Mouse (Mus musculus) CD4-positive helper T cell, adult 2 months (primary cell): ENCODE results near the gene Plekhh2.

ENCODE experiments used
- DNase-seq: peaks from one replicate; pipeline ENCODE4 v3.0.0-alpha.2; 2012; ENCODE audit warnings: low read depth, missing footprints, low spot score

Plekhh2 gene

DNA sequence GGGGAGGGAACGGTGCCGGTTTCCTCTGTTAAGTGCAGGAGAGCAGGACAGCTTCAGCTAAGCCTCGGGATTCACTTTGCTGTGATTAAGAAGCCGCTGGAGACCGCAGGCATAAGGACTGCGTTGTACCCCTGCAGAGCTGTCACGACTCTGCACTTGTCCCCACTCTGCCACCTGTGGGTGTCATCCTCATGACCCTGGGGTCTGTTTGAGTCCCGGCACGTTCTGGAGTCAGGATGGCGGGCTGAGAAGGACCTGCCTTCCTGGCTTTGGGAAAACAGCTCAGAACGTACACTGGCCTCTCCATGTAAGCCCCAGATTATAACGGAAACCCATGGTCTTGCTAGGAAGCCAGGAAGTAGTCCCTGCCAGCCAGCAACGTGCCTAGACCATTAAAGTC is 95.3 kb downstream of the Plekhh2 start:
- DNase-seq, result no peak

- no peak for DNase-seq
Measured at GRCm38 (mm10) chr17:84607617-84608016, 95.9 kb downstream of the Plekhh2 start.

DNA sequence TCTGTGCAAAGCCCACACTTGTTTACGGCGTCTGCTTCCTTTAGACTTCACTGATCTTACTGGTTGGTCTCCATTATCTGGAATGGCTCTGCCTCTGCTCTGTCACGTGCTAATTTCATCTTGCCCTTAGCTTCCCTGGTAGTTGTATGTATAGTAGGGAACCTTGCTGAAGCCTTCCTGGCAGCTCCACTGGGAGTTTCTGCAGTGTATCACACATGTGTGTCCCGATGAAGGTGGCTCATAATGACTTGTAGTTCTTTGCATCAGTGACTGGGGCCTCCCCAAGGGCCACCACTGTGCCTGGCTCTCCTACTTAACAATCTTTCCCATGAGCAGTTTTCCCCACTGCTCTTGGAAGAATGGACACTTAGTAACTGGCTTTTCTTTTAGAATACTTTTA is 96.9 kb downstream of the Plekhh2 start:
- DNase-seq, result no peak

DNA sequence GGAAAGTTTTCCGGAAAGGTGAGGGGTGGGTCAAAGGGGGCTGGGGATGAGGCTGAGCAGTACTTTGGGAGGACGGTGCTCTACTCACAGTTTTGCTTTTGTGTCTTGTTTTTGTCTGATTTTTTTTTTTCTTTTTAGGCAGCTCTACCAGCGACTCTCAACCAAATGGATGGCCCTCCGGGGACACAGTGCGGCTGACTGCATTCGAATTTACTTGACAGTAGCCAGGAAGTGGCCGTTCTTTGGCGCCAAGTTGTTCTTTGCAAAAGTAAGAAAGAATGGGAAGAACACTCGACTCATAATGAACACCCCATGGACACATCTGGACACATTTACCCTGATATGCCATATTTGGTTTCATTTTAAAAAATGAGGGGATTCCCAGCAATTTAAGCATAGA is 99.8 kb downstream of the Plekhh2 start:
- DNase-seq, result no peak

DNA sequence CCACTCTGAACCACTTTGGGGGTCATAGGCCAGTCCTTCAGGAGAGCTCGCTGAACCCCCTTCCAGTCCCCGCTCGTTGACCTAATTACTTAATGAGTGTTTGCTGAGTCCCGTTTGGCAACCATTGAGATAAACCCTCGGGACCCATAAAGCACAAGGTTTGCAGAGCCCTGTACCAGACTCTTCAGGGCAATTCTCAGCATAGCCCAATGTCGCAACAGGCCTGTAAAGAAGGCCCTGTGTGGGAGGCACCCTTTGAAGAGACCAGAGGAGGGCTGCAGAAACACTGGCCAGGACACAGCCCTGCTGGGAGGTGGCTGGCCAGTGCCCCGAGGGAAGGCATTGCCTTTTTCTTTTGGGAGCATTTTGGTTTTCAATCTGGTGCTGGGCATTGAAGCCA is 100.3 kb downstream of the Plekhh2 start:
- DNase-seq, result no peak

GRCm38 (mm10) chr17:84615811-84616210 is 104.1 kb downstream of the Plekhh2 start:
- no peak for DNase-seq

DNA sequence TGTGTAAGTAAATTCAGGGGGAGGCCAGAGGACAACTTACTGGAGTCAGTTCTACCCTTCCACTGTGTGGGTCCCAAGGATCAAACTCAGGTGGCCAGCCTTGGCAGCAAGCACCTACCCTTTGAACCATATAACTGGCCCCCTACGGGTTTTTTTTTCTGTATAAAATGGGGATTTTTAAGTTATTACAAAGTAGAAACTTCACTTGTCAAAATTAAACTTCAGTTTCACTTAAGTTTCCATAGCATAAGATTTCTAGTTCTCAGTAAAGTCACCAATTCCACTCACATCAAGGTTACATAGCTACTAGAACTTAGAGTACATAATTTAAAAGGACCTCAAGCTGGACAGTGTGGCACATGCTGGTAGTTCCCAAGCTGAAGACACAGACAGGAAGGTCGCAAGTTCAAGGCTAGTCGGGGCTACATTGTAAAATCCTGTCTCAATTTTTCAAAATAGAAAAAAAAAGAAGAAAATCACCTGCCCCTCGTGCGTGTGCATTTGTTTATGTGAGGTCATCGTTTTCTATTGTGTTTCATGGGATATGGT is 104.9 kb downstream of the Plekhh2 start:
- DNase-seq, result no peak

DNA sequence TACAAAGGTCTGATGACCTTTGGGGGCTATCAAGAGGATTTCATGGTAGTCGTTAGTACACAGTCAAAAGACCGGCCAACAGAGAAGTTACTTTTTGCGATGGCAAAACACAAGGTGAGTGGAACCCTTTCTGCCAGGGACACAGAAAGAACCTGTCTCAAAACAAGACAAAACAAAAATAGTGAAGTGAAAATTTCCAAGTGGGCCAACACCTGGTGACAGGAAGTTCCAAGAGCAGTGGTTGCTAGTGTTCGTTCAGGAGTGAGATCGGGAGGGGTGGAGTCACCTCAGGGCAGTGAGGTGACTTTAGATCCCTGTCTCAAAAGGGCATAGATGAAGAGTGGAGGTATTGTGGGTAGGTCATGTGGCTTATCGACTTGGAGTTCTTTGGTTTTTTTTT is 106.3 kb downstream of the Plekhh2 start:
- no peak for DNase-seq

- no peak for DNase-seq
Measured at GRCm38 (mm10) chr17:84619112-84619511, 107.4 kb downstream of the Plekhh2 start.

DNA sequence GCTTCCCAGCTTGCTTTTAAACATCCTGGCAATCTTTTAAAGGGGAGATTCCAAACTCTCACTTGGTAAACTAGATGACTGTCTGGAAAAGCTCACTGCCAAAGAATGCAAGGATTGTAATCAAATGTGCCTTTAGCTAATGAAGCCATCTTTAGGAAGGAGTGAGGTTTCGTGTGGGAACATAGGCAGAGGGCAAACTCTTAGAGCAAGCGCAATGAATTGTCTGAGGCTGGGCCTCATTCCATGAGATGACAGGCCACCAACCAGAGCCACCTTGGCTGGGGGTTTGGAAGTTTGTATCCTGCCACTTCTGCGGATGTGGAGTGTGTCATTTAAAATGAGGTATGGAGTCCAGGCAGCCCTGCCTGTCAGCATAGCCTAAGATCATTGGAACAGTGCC is 108.4 kb downstream of the Plekhh2 start:
- no peak for DNase-seq

GRCm38 (mm10) chr17:84620610-84621009 is 108.9 kb downstream of the Plekhh2 start:
- DNase-seq, result no peak

- DNase-seq, result no peak
Measured at GRCm38 (mm10) chr17:84621209-84621608, 109.5 kb downstream of the Plekhh2 start.

- no peak for DNase-seq
Measured at GRCm38 (mm10) chr17:84622028-84622427, 110.3 kb downstream of the Plekhh2 start.

- no peak for DNase-seq
Measured at GRCm38 (mm10) chr17:84622873-84623272, 111.2 kb downstream of the Plekhh2 start.

GRCm38 (mm10) chr17:84626276-84626856 is 114.7 kb downstream of the Plekhh2 start, which contains the start of gene Dync2li1:
TSS of gene Dync2li1 (plus strand) at chr17:84626496.
- peak; percentile 91 for DNase-seq

DNA sequence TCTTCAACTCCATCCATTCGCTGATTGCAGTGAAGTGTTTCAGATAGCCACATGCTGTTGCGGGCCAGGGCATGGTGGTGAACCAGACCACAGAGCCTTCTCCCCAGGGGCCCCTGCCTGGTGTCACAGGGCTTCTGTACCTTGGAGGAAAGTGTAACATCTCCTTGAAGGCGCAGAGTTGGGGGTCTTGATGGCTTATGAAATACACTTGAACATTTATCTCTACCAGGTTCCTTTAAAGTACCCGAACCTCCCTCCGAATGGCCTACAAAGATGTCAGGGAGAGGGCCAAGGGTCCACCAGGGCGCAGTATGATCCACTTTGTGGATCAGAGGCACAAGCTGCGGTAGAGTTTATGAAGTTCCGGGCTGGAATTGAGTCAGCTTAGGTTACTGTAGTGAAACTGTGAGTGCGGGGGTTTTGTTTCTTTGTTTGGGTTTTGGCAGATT is 115.2 kb downstream of the Plekhh2 start:
- DNase-seq, result no peak

- no peak for DNase-seq
Measured at GRCm38 (mm10) chr17:84627721-84628120, 116.0 kb downstream of the Plekhh2 start.

GRCm38 (mm10) chr17:84628611-84629010 is 116.9 kb downstream of the Plekhh2 start:
- DNase-seq, result no peak

GRCm38 (mm10) chr17:84631836-84632235 is 120.1 kb downstream of the Plekhh2 start:
- DNase-seq, result peak; percentile 51

- DNase-seq, result peak; percentile 63
Measured at GRCm38 (mm10) chr17:84633443-84633842, 121.7 kb downstream of the Plekhh2 start.

- no peak for DNase-seq
Measured at GRCm38 (mm10) chr17:84636328-84636727, 124.6 kb downstream of the Plekhh2 start.

GRCm38 (mm10) chr17:84637971-84638370 is 126.3 kb downstream of the Plekhh2 start:
- no peak for DNase-seq

DNA sequence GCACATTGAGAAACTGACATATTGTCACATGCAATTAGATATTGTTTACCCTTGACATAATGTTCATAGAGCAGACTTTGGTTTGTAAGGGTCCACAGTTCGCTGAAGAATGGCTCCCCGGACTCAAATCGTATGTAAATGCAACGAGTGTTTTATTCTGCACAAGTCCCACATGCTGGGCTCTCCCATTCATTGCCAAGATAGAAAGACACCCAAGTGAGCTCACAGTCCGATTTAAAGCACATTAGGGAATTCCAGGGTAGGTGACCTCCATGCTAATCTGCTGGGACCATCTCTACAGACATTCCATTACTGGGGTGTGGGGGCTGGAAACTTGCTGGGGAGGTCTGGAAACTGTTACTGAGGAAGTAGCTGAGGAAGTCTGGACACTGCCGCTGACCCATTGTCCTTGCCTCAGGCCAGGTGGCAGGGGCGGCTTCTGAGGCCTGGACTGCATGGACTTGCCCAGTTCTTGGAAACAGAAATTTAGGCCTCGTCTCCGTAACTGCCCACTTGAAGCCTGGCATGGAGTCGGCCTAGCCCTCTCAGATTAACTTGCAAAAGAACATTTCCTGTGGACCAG is 128.2 kb downstream of the Plekhh2 start:
- no peak for DNase-seq
